Mouse (Mus musculus): ENCODE results near the gene Hnrnpab.

DNA sequence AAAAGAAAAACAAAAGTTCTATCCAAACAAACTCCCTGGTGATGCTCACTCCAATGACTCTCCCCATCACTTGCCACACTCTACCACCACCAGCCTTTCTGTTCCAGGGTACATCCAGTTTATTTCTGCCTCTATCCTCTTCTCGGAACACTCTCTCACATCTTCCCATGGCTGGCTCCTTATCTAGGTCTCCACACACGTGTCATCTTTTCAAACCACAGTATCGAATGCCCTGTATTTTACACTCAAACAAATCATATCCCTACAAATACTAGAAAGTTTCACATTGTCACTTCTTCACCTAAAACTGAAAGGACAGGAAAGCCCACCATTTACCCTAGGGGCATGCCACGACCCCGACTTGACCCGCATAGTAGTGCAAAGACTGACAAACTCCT is 28.5 kb upstream of the Hnrnpab start:
- TF ChIP-seq USF2 (IDR thresholded peaks at IDR 0.05; ENCODE audit: borderline replicate concordance in 1 of 2, insufficient read depth in 1 of 2, low read depth in 1 of 2, low read length in 2 of 2) = no peak
- TF ChIP-seq POLR2A (IDR thresholded peaks at IDR 0.05; ENCODE audit: control insufficient read depth in 1 of 2, insufficient read depth in 1 of 2, low read depth in 1 of 2, low read length in 2 of 2, poor library complexity in 1 of 2) = no peak
- peak; percentile 19; the same call in 1 of the 2 replicates for TF ChIP-seq SIN3A (IDR thresholded peaks at IDR 0.05; ENCODE audit: low read length)
- no peak for TF ChIP-seq MYB (IDR thresholded peaks at IDR 0.05; ENCODE audit: low read depth, low read length)
- TF ChIP-seq CHD1 (IDR thresholded peaks at IDR 0.05; ENCODE audit: low read depth, low read length) = no peak

Measured in MEL (cell line).